Mouse (Mus musculus) central nervous system, embryonic 11.5 days (tissue): ENCODE results near the gene Gm10139. TPM values are rescaled to one million over a fixed set of nuclear protein-coding genes. Genes with fewer than 3 reads are reported as not detected.

Source experiments
- polyA plus RNA-seq: library from polyadenylated mRNA; depleted of rRNA; stranded (reverse); fragments of >200 nt; gene quantifications from 2 replicates; pipeline ENCODE4 v1.2.3, GENCODE M21; 2012; rRNA removed

Gene Gm10139
- not detected in 2 replicates for polyA plus RNA-seq

GRCm38 (mm10) chr13:65512378-65512777 is at the start of gene Gm10139:
Gm10139 (plus strand) TSS chr13:65512678.

Other genes with a start within 250 kb of the Gm10139 start
- gene Zfp369, start 233.9 kb upstream of the Gm10139 start, polyA plus RNA-seq: 40.2 and 46.2 TPM in 2 replicates